Mouse (Mus musculus) MEL (cell line): ENCODE results near the gene Gm20605. TPM values are rescaled to one million over a fixed set of nuclear protein-coding genes. Genes with fewer than 3 reads are reported as not detected.

Experiments
- DNase-seq: peaks from one replicate; pipeline ENCODE4 v3.0.0; 2011; ENCODE audit warnings: low read depth, low spot score
- H3K27ac ChIP-seq: 2 replicates; pipeline ENCODE4 v1.5.1; 2012; ENCODE audit warnings: low read depth, mild to moderate bottlenecking, control low read depth, low read length, moderate library complexity; ENCODE audit not compliant: control insufficient read depth
- H3K27me3 ChIP-seq, 2 experiments: fragments of 150-350 bp in 1 of 2; sonication (generic) in 1 of 2; 2 replicates each; pipeline ENCODE4 v1.6.1; 2012; ENCODE audit warnings: low read length in 2 of 2, mild to moderate bottlenecking in 2 of 2, improper control_type of control experiment in 1 of 2, moderate library complexity in 1 of 2; ENCODE audit not compliant: insufficient read depth in 2 of 2, control insufficient read depth in 1 of 2
- H3K36me3 ChIP-seq, 2 experiments: 2 replicates each; pipeline ENCODE4 v1.6.1; 2012 to 2014; ENCODE audit warnings: low read length in 2 of 2, improper control_type of control experiment in 1 of 2, inconsistent platforms in 1 of 2, mild to moderate bottlenecking in 1 of 2; ENCODE audit not compliant: insufficient read depth in 2 of 2, control insufficient read depth in 1 of 2
- H3K4me1 ChIP-seq, 2 experiments: fragments of 150-350 bp in 1 of 2; sonication (generic) in 1 of 2; 2 replicates each; pipeline ENCODE4 v1.6.1; 2012; ENCODE audit warnings: low read length in 2 of 2, improper control_type of control experiment in 1 of 2, mild to moderate bottlenecking in 1 of 2; ENCODE audit not compliant: insufficient read depth in 2 of 2, control insufficient read depth in 1 of 2
- H3K4me3 ChIP-seq, 2 experiments: fragments of 150-350 bp in 1 of 2; sonication (generic) in 1 of 2; 2 replicates each; pipeline ENCODE4 v1.5.1; 2012; ENCODE audit warnings: low read depth in 2 of 2, low read length in 2 of 2, mild to moderate bottlenecking in 2 of 2, moderate library complexity in 2 of 2, control low read depth in 1 of 2, improper control_type of control experiment in 1 of 2; ENCODE audit not compliant: control insufficient read depth in 1 of 2, insufficient read depth in 1 of 2
- H3K79me2 ChIP-seq: 2 replicates; pipeline ENCODE4 v1.6.1; 2012; ENCODE audit warnings: mild to moderate bottlenecking, low read length, moderate library complexity; ENCODE audit not compliant: control insufficient read depth, poor library complexity, insufficient read depth
- H3K9ac ChIP-seq: 2 replicates; pipeline ENCODE4 v1.6.1; 2012; ENCODE audit warnings: low read depth, mild to moderate bottlenecking, control low read depth, low read length, moderate library complexity; ENCODE audit not compliant: control insufficient read depth, poor library complexity, severe bottlenecking
- H3K9me3 ChIP-seq: fragments of 150-350 bp; sonication (generic); replicated peaks from 2 replicates; pipeline ENCODE4 v1.6.1; 2012; ENCODE audit warnings: mild to moderate bottlenecking, low read length, improper control_type of control experiment, moderate library complexity; ENCODE audit not compliant: insufficient read depth
- CHD2 ChIP-seq: IDR thresholded peaks from 2 replicates; pipeline ENCODE4 v1.6.1; 2011; ENCODE audit warnings: low read length, improper control_type of control experiment
- CTCF ChIP-seq, 3 experiments: IDR thresholded peaks in 2 of 3; conservative IDR thresholded peaks in 1 of 3; 2 replicates each; pipeline ENCODE4 v1.5.1; 2011 to 2012; ENCODE audit warnings: low read length in 3 of 3, low read depth in 2 of 3, mild to moderate bottlenecking in 2 of 3, improper control_type of control experiment in 1 of 3, inconsistent platforms in 1 of 3, mixed read lengths in 1 of 3, moderate library complexity in 1 of 3; ENCODE audit not compliant: control insufficient read depth in 1 of 3, insufficient read depth in 1 of 3, poor library complexity in 1 of 3, severe bottlenecking in 1 of 3
- E2F4 ChIP-seq: IDR thresholded peaks from 2 replicates; pipeline ENCODE4 v1.6.1; 2011; ENCODE audit warnings: low read depth, low read length, improper control_type of control experiment, borderline replicate concordance
- EP300 ChIP-seq, 2 experiments: IDR thresholded peaks; 2 replicates each; pipeline ENCODE4 v1.6.1; 2011; ENCODE audit warnings: improper control_type of control experiment in 2 of 2, low read length in 2 of 2, low read depth in 1 of 2, mild to moderate bottlenecking in 1 of 2
- ETS1 ChIP-seq: IDR thresholded peaks from 2 replicates; pipeline ENCODE4 v1.6.1; 2012; ENCODE audit warnings: low read depth, mild to moderate bottlenecking, inconsistent platforms, low read length, improper control_type of control experiment, moderate library complexity
- GABPA ChIP-seq: IDR thresholded peaks from 2 replicates; pipeline ENCODE4 v1.6.1; 2012; ENCODE audit warnings: low read depth, mild to moderate bottlenecking, inconsistent platforms, low read length, improper control_type of control experiment, moderate library complexity
- GATA1 ChIP-seq: IDR thresholded peaks from 2 replicates; pipeline ENCODE4 v1.6.1; 2011; ENCODE audit warnings: low read depth, low read length, improper control_type of control experiment
- HCFC1 ChIP-seq: IDR thresholded peaks from 2 replicates; pipeline ENCODE4 v1.6.1; 2012; ENCODE audit warnings: low read depth, mild to moderate bottlenecking, inconsistent platforms, low read length, improper control_type of control experiment, moderate library complexity
- JUND ChIP-seq: IDR thresholded peaks from 2 replicates; pipeline ENCODE4 v1.6.1; 2011; ENCODE audit warnings: low read depth, mild to moderate bottlenecking, improper control_type of control experiment, low read length
- KAT2A ChIP-seq: conservative IDR thresholded peaks from 2 replicates; pipeline ENCODE4 v1.6.1; 2012; ENCODE audit warnings: low read depth, low read length, improper control_type of control experiment, inconsistent platforms
- MAZ ChIP-seq: IDR thresholded peaks from 2 replicates; pipeline ENCODE4 v1.6.1; 2012; ENCODE audit warnings: low read depth, mild to moderate bottlenecking, inconsistent platforms, low read length, improper control_type of control experiment
- MEF2A ChIP-seq: IDR thresholded peaks from 2 replicates; pipeline ENCODE4 v1.6.1; 2014; ENCODE audit warnings: low read depth, mild to moderate bottlenecking, inconsistent platforms, low read length, improper control_type of control experiment; ENCODE audit not compliant: poor library complexity, insufficient replicate concordance, severe bottlenecking; ENCODE audit errors: extremely low read depth
- NELFE ChIP-seq: IDR thresholded peaks from 2 replicates; pipeline ENCODE4 v1.6.1; 2011; ENCODE audit warnings: low read depth, low read length, improper control_type of control experiment
- NRF1 ChIP-seq: IDR thresholded peaks from 2 replicates; pipeline ENCODE4 v1.6.1; 2014; ENCODE audit warnings: low read depth, mild to moderate bottlenecking, inconsistent platforms, low read length, improper control_type of control experiment, moderate library complexity; ENCODE audit not compliant: poor library complexity, insufficient read depth, severe bottlenecking
- POLR2AphosphoS5 ChIP-seq: IDR thresholded peaks from 2 replicates; pipeline ENCODE4 v1.6.1; 2012; ENCODE audit warnings: low read depth, borderline replicate concordance, mild to moderate bottlenecking, inconsistent platforms, low read length, moderate library complexity, mixed read lengths
- RAD21 ChIP-seq: IDR thresholded peaks from 2 replicates; pipeline ENCODE4 v1.6.1; 2011; ENCODE audit warnings: mild to moderate bottlenecking, low read depth, low read length, improper control_type of control experiment
- RCOR1 ChIP-seq: IDR thresholded peaks from 2 replicates; pipeline ENCODE4 v1.6.1; 2012; ENCODE audit warnings: low read depth, mild to moderate bottlenecking, inconsistent platforms, low read length, improper control_type of control experiment
- SIN3A ChIP-seq: IDR thresholded peaks from 2 replicates; pipeline ENCODE4 v1.6.1; 2012; ENCODE audit warnings: low read length, improper control_type of control experiment, inconsistent platforms
- UBTF ChIP-seq: IDR thresholded peaks from 2 replicates; pipeline ENCODE4 v1.6.1; 2012; ENCODE audit warnings: low read depth, mild to moderate bottlenecking, inconsistent platforms, low read length, improper control_type of control experiment, moderate library complexity, borderline replicate concordance; ENCODE audit not compliant: insufficient read depth
- USF1 ChIP-seq: IDR thresholded peaks from 2 replicates; pipeline ENCODE4 v1.6.1; 2014; ENCODE audit warnings: low read depth, mild to moderate bottlenecking, inconsistent platforms, low read length, improper control_type of control experiment, moderate library complexity
- ZC3H11A ChIP-seq: IDR thresholded peaks from 2 replicates; pipeline ENCODE4 v1.6.1; 2012; ENCODE audit warnings: low read depth, mild to moderate bottlenecking, inconsistent platforms, low read length, improper control_type of control experiment
- ZKSCAN1 ChIP-seq: IDR thresholded peaks from 2 replicates; pipeline ENCODE4 v1.6.1; 2012; ENCODE audit warnings: low read depth, mild to moderate bottlenecking, inconsistent platforms, low read length, improper control_type of control experiment, moderate library complexity
- ZNF384 ChIP-seq: IDR thresholded peaks from 2 replicates; pipeline ENCODE4 v1.6.1; 2012; ENCODE audit warnings: low read depth, mild to moderate bottlenecking, inconsistent platforms, low read length, improper control_type of control experiment
- polyA plus RNA-seq, 2 experiments: library from polyadenylated mRNA; stranded (reverse) in 1 of 2; unstranded in 1 of 2; fragments of >175 nt in 1 of 2; fragments of >200 nt in 1 of 2; gene quantifications; 2 replicates each; pipeline versions ENCODE4 v1.2.1 to v1.2.4; 2012; ENCODE audit warnings: low replicate concordance in 2 of 2, low read depth in 1 of 2; ENCODE audit not compliant: insufficient read length in 2 of 2, insufficient read depth in 1 of 2, missing spikeins in 1 of 2
- total RNA-seq: library from RNA; depleted of rRNA; stranded (reverse); fragments of 300-350 nt; gene quantifications from 2 replicates; pipeline ENCODE4 v1.2.3, GENCODE M21; 2012

Gm20605 gene
- total and polyA plus RNA-seq, 3 experiments = 2.5 to 12.7 TPM; not detected in 1

DNA sequence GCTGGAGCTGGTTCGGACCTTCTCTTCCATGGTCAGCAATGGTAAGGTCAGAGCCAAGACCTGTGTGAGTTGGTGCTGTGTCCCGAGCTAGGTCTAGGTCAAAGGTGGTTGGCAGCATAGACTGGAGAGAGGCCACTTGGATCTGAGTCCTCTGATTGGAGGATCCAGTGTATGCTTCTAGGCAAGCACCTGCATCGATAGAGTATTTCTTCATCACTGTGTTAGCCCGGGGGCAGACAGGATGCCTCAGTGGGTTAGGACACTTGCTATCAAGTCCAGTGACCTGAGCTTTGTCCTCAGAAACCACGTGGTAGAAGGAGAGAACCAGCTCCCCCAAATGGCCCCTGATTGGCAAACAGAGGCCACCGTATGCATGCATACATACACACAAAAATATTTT, 48.7 kb upstream of the Gm20605 start:
- H3K27me3 ChIP-seq = no peaks in the 10 kb centered on the region
- TF ChIP-seq ETS1 = no peak
- TF ChIP-seq RCOR1 = no peak
- TF ChIP-seq ZKSCAN1 = no peak
- TF ChIP-seq ZC3H11A = no peak
- no peak for TF ChIP-seq E2F4
- no peak for TF ChIP-seq POLR2AphosphoS5
- TF ChIP-seq HCFC1 = no peak
- no peak for TF ChIP-seq UBTF
- TF ChIP-seq EP300 (IDR thresholded peaks at IDR 0.05; ENCODE audit: low read depth in 1 of 2, low read length in 2 of 2) = no peak
- no peak for TF ChIP-seq KAT2A
- no peak overlapping the region for H3K9ac ChIP-seq
- no peaks in the 10 kb centered on the region; a peak in 1 of 4 replicates for H3K4me1 ChIP-seq
- H3K36me3 ChIP-seq = peaks cover 4 to 11% of the 10 kb centered on the region in 2 experiments; a peak in 2 of 4 replicates
- H3K79me2 ChIP-seq = no peaks in the 10 kb centered on the region
- H3K27ac ChIP-seq = no peak overlapping the region
- no peaks in the 10 kb centered on the region for H3K9me3 ChIP-seq
- no peak for DNase-seq
- no peak overlapping the region for H3K4me3 ChIP-seq

DNA sequence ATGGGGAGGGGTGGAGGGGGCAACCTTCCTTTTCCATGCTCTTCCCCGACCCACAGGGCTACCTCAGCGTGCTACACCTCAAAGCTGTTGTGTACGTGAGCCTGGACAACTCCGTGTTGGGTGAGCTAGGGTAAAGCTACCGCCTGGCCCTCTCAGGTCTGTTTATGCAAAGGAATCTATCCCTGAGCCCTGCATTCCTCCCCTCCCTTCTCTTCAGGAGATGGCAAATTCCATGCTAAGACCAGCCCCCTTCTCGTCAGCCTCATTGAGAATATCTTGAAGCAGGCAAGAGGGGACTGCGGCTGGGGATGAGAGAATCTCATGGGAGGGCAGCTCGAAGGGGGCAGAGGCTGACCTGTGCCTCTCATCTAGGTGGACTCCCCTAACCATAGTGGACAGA, 46.3 kb upstream of the Gm20605 start:
- Histone ChIP-seq H3K27me3 (no peaks in the 10 kb centered on the region), H3K36me3 (peaks cover 4 to 14% of the 10 kb centered on the region in 2 experiments; a peak in 3 of 4 replicates), H3K27ac (no peak overlapping the region), H3K9me3 (no peaks in the 10 kb centered on the region), H3K4me3 (no peak overlapping the region), H3K79me2 (no peaks in the 10 kb centered on the region), H3K9ac (no peak overlapping the region), H3K4me1 (no peaks in the 10 kb centered on the region; a peak in 1 of 4 replicates)
- TF ChIP-seq CTCF (IDR thresholded peaks at IDR 0.05 in 2 of 3, conservative IDR thresholded peaks at IDR 0.05 in 1 of 3; ENCODE audit: control insufficient read depth in 1 of 3, insufficient read depth in 1 of 3, low read depth in 2 of 3, low read length in 3 of 3, poor library complexity in 1 of 3, severe bottlenecking in 1 of 3) (no peak), ZC3H11A (no peak), JUND (no peak), EP300 (IDR thresholded peaks at IDR 0.05; ENCODE audit: low read depth in 1 of 2, low read length in 2 of 2) (no peak), ZKSCAN1 (no peak), NELFE (no peak), KAT2A (no peak)
- DNase-seq = no peak

DNA sequence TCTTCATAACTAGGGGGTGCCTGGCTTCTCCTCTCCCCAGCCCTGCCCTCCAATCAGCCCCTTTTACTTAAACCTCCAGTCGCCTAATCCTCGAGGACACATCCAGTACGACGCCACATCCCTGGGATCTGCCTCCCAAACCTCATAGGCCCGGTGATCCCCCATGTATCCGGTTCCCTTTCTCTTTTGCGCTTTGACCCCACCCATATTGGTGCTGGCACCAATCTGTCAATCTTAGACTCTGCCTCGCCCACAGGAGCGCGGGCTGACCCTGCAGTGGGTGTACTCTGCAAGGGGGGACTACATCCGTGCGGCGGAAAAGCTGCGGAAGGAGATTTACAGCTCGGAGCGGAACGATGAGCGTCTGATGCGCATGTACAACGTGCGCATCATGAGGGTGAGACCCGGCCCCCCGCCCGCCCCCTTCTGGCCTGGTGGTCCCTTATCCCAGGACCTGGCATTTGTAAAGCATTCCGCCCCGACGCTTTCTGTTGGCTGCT, 45.3 kb upstream of the Gm20605 start:
- no peaks in the 10 kb centered on the region for H3K27me3 ChIP-seq
- H3K4me3 ChIP-seq = no peak overlapping the region
- no peak overlapping the region for H3K9ac ChIP-seq
- H3K9me3 ChIP-seq = no peaks in the 10 kb centered on the region
- no peaks in the 10 kb centered on the region for H3K79me2 ChIP-seq
- TF ChIP-seq RCOR1 = no peak
- no peak for TF ChIP-seq NELFE
- TF ChIP-seq ZC3H11A = no peak
- no peak for TF ChIP-seq ETS1
- TF ChIP-seq HCFC1 = no peak
- TF ChIP-seq GABPA = no peak
- no peak for TF ChIP-seq ZNF384
- TF ChIP-seq GATA1 = no peak
- no peak for TF ChIP-seq SIN3A
- no peak for TF ChIP-seq CTCF (IDR thresholded peaks at IDR 0.05 in 2 of 3, conservative IDR thresholded peaks at IDR 0.05 in 1 of 3; ENCODE audit: control insufficient read depth in 1 of 3, insufficient read depth in 1 of 3, low read depth in 2 of 3, low read length in 3 of 3, poor library complexity in 1 of 3, severe bottlenecking in 1 of 3)
- no peak for TF ChIP-seq MAZ
- no peak for TF ChIP-seq CHD2
- no peak for TF ChIP-seq RAD21
- no peak for TF ChIP-seq E2F4
- TF ChIP-seq USF1 = no peak
- TF ChIP-seq MEF2A = no peak
- no peak for TF ChIP-seq NRF1
- H3K36me3 ChIP-seq = peaks cover 4 to 8% of the 10 kb centered on the region in 2 experiments; a peak in 3 of 4 replicates
- no peak for DNase-seq
- H3K27ac ChIP-seq = no peak overlapping the region
- no peaks in the 10 kb centered on the region; a peak in 1 of 4 replicates for H3K4me1 ChIP-seq
